Mouse (Mus musculus): ENCODE results near the gene Arfgap2. TPM values are rescaled to one million over a fixed set of nuclear protein-coding genes. Genes with fewer than 3 reads are reported as not detected.

Gene Arfgap2
- polyA plus RNA-seq, 1 experiment: 32.7 TPM

- Histone ChIP-seq H3K4me1 (ENCODE audit: control insufficient read depth, insufficient read depth, insufficient read length) (no peaks in the 10 kb centered on the region), H3K4me3 (ENCODE audit: extremely low read depth, insufficient read depth, insufficient read length) (no peak overlapping the region), H3K27ac (ENCODE audit: insufficient read depth, low read length) (no peak overlapping the region), H3K36me3 (ENCODE audit: control insufficient read depth, insufficient read depth, low read length) (peaks cover 2% of the 10 kb centered on the region), H3K27me3 (ENCODE audit: control insufficient read depth, insufficient read depth, low read length) (no peaks in the 10 kb centered on the region)
- no peak for DNase-seq (ENCODE audit: low read depth in 1 of 2, low spot score in 2 of 2)
- TF ChIP-seq POLR2A (IDR thresholded peaks at IDR 0.05; ENCODE audit: low read depth, low read length): no peak
- WGBS: 92% methylated on average over 5 of the region's 5 CpGs
These were observed 16.6 kb downstream of the Arfgap2 start for GRCm38 (mm10) chr2:91281366-91281765.

DNA sequence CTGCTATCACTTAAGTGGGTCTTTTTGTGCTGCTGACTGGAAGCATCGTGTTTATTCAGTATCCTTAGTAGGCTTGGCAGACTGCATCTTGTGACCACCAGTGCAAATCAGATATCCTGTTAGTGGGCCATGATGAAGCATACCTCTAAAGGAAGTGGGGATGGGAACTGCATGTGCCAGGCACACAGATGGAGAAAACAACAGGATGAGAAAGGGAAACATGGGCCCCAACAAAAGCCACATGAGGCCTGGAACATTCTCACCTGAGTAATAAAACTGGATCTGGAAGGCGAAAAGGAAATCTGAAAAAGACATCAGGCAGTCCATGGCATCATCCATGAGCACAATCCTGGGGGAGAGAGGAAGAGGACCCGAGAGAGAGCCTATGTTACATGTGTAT lies 19.2 kb downstream of the Arfgap2 start:
- H3K4me1 ChIP-seq (ENCODE audit: control insufficient read depth, insufficient read depth, insufficient read length): no peaks in the 10 kb centered on the region
- no peak overlapping the region for H3K4me3 ChIP-seq (ENCODE audit: extremely low read depth, insufficient read depth, insufficient read length)
- H3K27me3 ChIP-seq (ENCODE audit: control insufficient read depth, insufficient read depth, low read length): no peaks in the 10 kb centered on the region
- no peaks in the 10 kb centered on the region for H3K36me3 ChIP-seq (ENCODE audit: control insufficient read depth, insufficient read depth, low read length)
- no peak overlapping the region for H3K27ac ChIP-seq (ENCODE audit: insufficient read depth, low read length)
- TF ChIP-seq POLR2A (IDR thresholded peaks at IDR 0.05; ENCODE audit: low read depth, low read length): no peak
- WGBS: 62% methylated on average over 3 of the region's 3 CpGs
- DNase-seq (ENCODE audit: low read depth in 1 of 2, low spot score in 2 of 2): no peak

GRCm38 (mm10) chr2:91284375-91285199 lies 19.8 kb downstream of the Arfgap2 start:
- Histone ChIP-seq H3K36me3 (ENCODE audit: control insufficient read depth, insufficient read depth, low read length) (no peaks in the 10 kb centered on the region), H3K4me3 (ENCODE audit: extremely low read depth, insufficient read depth, insufficient read length) (no peak overlapping the region), H3K27me3 (ENCODE audit: control insufficient read depth, insufficient read depth, low read length) (no peaks in the 10 kb centered on the region), H3K27ac (ENCODE audit: insufficient read depth, low read length) (no peak overlapping the region), H3K4me1 (ENCODE audit: control insufficient read depth, insufficient read depth, insufficient read length) (no peaks in the 10 kb centered on the region)
- TF ChIP-seq CTCF (IDR thresholded peaks at IDR 0.05; ENCODE audit: extremely low read depth, insufficient read depth, insufficient read length, insufficient replicate concordance) (no peak), POLR2A (IDR thresholded peaks at IDR 0.05; ENCODE audit: low read depth, low read length) (no peak)
- 63% methylated on average over 13 of the region's 13 CpGs for WGBS
- DNase-seq (ENCODE audit: low read depth in 1 of 2, low spot score in 2 of 2): no peak

DNA sequence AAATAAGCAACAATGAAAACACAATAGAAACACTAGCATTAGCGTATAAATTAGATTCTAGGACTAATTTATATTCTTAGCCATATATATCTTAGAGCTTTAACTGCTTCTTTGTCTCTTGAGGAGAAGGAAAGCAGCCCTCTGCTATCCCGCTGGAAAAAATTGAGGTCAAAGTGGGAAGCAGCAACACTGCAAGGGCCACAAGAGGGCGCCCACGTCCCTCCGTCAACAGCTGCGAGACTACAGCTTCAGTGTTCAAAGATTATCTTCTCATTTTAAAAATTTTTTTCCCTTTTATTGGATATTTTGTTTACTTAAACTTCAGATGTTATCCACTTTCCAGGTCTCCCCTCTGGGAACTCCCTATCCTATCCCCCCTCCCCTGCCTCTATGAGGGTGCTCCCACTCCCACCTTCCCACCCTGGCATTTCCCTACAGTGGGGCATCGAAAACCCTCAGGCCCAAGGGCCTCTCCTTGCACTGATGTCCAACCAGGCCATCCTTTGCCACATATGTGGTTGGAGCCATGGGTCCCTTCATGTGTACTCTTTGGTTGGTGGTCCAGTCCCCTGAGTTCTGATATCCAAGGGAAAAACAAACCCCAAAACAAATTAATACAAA lies 21.2 kb downstream of the Arfgap2 start:
- no peaks in the 10 kb centered on the region for H3K4me1 ChIP-seq (ENCODE audit: control insufficient read depth, insufficient read depth, insufficient read length)
- peak; percentile 7 to 48 for DNase-seq (ENCODE audit: low read depth in 1 of 2, low spot score in 2 of 2)
- H3K36me3 ChIP-seq (ENCODE audit: control insufficient read depth, insufficient read depth, low read length): no peaks in the 10 kb centered on the region
- no peaks in the 10 kb centered on the region for H3K27me3 ChIP-seq (ENCODE audit: control insufficient read depth, insufficient read depth, low read length)
- H3K27ac ChIP-seq (ENCODE audit: insufficient read depth, low read length): no peak overlapping the region
- no peak overlapping the region for H3K4me3 ChIP-seq (ENCODE audit: extremely low read depth, insufficient read depth, insufficient read length)
- 20% methylated on average over 7 of the region's 7 CpGs for WGBS
- TF ChIP-seq CTCF (IDR thresholded peaks at IDR 0.05; ENCODE audit: extremely low read depth, insufficient read depth, insufficient read length, insufficient replicate concordance): peak; percentile 86
- TF ChIP-seq POLR2A (IDR thresholded peaks at IDR 0.05; ENCODE audit: low read depth, low read length): no peak

DNA sequence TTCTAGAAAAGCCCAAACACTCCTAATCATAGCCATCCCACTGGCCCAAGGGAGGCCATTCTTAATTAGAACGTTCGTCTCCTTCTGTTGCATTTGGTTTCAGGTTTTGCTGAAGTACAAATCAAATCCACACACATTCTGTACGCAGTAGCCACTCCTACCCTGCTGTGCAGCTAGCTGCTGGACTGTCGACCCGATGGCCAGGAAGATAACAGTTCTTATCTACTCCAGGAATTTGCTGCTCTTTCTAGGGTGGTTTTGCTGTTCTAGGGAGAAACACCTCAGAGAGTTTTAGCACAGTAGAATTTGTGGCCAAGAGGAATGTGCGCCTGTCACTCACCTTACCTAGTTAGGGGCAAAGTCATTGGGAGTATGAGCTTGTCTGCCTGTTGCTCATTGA lies 22.8 kb downstream of the Arfgap2 start:
- Histone ChIP-seq H3K36me3 (ENCODE audit: control insufficient read depth, insufficient read depth, low read length) (no peaks in the 10 kb centered on the region), H3K4me1 (ENCODE audit: control insufficient read depth, insufficient read depth, insufficient read length) (no peaks in the 10 kb centered on the region), H3K27me3 (ENCODE audit: control insufficient read depth, insufficient read depth, low read length) (no peaks in the 10 kb centered on the region), H3K27ac (ENCODE audit: insufficient read depth, low read length) (no peak overlapping the region), H3K4me3 (ENCODE audit: extremely low read depth, insufficient read depth, insufficient read length) (no peak overlapping the region)
- DNase-seq (ENCODE audit: low read depth in 1 of 2, low spot score in 2 of 2): no peak
- TF ChIP-seq POLR2A (IDR thresholded peaks at IDR 0.05; ENCODE audit: low read depth, low read length) (no peak), CTCF (IDR thresholded peaks at IDR 0.05; ENCODE audit: extremely low read depth, insufficient read depth, insufficient read length, insufficient replicate concordance) (no peak)
- 82% methylated on average over 6 of the region's 6 CpGs for WGBS

- H3K36me3 ChIP-seq (ENCODE audit: control insufficient read depth, insufficient read depth, low read length): no peaks in the 10 kb centered on the region
- DNase-seq (ENCODE audit: low read depth in 1 of 2, low spot score in 2 of 2): no peak
- no peak overlapping the region for H3K27ac ChIP-seq (ENCODE audit: insufficient read depth, low read length)
- no peak overlapping the region for H3K4me3 ChIP-seq (ENCODE audit: extremely low read depth, insufficient read depth, insufficient read length)
- WGBS: 86% methylated on average over 12 of the region's 12 CpGs
- no peaks in the 10 kb centered on the region for H3K4me1 ChIP-seq (ENCODE audit: control insufficient read depth, insufficient read depth, insufficient read length)
- TF ChIP-seq POLR2A (IDR thresholded peaks at IDR 0.05; ENCODE audit: low read depth, low read length): no peak
- no peak for TF ChIP-seq CTCF (IDR thresholded peaks at IDR 0.05; ENCODE audit: extremely low read depth, insufficient read depth, insufficient read length, insufficient replicate concordance)
- H3K27me3 ChIP-seq (ENCODE audit: control insufficient read depth, insufficient read depth, low read length): no peaks in the 10 kb centered on the region
These were observed 26.6 kb downstream of the Arfgap2 start for GRCm38 (mm10) chr2:91291197-91292007.

Measured in spleen, adult 2 months (tissue).